Mouse (Mus musculus) myocyte (in vitro differentiated cells): ENCODE results near the gene Gxylt2. TPM values are rescaled to one million over a fixed set of nuclear protein-coding genes. Genes with fewer than 3 reads are reported as not detected.
A peak's percentile ranks its signal among the peaks of the same experiment; 100 is the strongest.

Source experiments
- H3K27me3 ChIP-seq: one replicate; pipeline ENCODE4 v1.6.1; 2011; ENCODE audit not compliant: control insufficient read depth, insufficient read depth, insufficient read length
- H3K36me3 ChIP-seq: one replicate; pipeline ENCODE4 v1.6.1; 2011; ENCODE audit not compliant: control insufficient read depth, insufficient read depth
- H3K4me2 ChIP-seq: one replicate; pipeline ENCODE4 v1.6.1; 2011; ENCODE audit warnings: low read depth, control low read depth
- H3K4me3 ChIP-seq: one replicate; pipeline ENCODE4 v1.5.1; 2011; ENCODE audit warnings: mild to moderate bottlenecking, control low read depth, moderate library complexity
- H3K79me2 ChIP-seq: one replicate; pipeline ENCODE4 v1.6.1; 2011; ENCODE audit not compliant: control insufficient read depth, insufficient read depth
- H3ac ChIP-seq: one replicate; pipeline ENCODE4 v1.6.1; 2011; ENCODE audit not compliant: control insufficient read depth, insufficient read length
- CEBPB ChIP-seq: IDR thresholded peaks from 2 replicates; pipeline ENCODE4 v1.6.1; 2011; ENCODE audit warnings: mild to moderate bottlenecking, moderate library complexity; ENCODE audit not compliant: poor library complexity, insufficient read depth, severe bottlenecking
- E2F4 ChIP-seq: IDR thresholded peaks from one replicate; pipeline ENCODE4 v1.6.1; 2011; ENCODE audit warnings: mild to moderate bottlenecking, control low read depth, moderate library complexity; ENCODE audit not compliant: insufficient read depth
- MAX ChIP-seq: IDR thresholded peaks from one replicate; pipeline ENCODE4 v1.6.1; 2011; ENCODE audit warnings: low read depth, mild to moderate bottlenecking, control low read depth
- MYOD1 ChIP-seq, 3 experiments: IDR thresholded peaks; one replicate each; pipeline ENCODE4 v1.6.1; 2011; ENCODE audit warnings: control low read depth in 2 of 3, low read depth in 2 of 3, mild to moderate bottlenecking in 2 of 3, moderate library complexity in 1 of 3; ENCODE audit not compliant: insufficient read length in 2 of 3, control insufficient read depth in 1 of 3
- MYOG ChIP-seq, 3 experiments: IDR thresholded peaks; one replicate each; pipeline ENCODE4 v1.6.1; 2011; ENCODE audit warnings: control low read depth in 2 of 3, low read depth in 2 of 3, mild to moderate bottlenecking in 2 of 3; ENCODE audit not compliant: insufficient read length in 2 of 3, control insufficient read depth in 1 of 3, insufficient read depth in 1 of 3
- POLR2A ChIP-seq: IDR thresholded peaks from one replicate; pipeline ENCODE4 v1.6.1; 2011; ENCODE audit warnings: low read depth, mild to moderate bottlenecking, control low read depth, moderate library complexity; ENCODE audit not compliant: insufficient read length
- POLR2AphosphoS2 ChIP-seq: IDR thresholded peaks from one replicate; pipeline ENCODE4 v1.6.1; 2011; ENCODE audit warnings: low read depth, control low read depth; ENCODE audit not compliant: insufficient read length
- REST ChIP-seq: IDR thresholded peaks from one replicate; pipeline ENCODE4 v1.6.1; 2011; ENCODE audit warnings: mild to moderate bottlenecking, control low read depth, moderate library complexity; ENCODE audit not compliant: insufficient read depth, insufficient read length
- SRF ChIP-seq: IDR thresholded peaks from one replicate; pipeline ENCODE4 v1.6.1; 2011; ENCODE audit warnings: low read depth; ENCODE audit not compliant: control insufficient read depth, insufficient read length
- TCF12 ChIP-seq: IDR thresholded peaks from one replicate; pipeline ENCODE4 v1.6.1; 2011; ENCODE audit warnings: mild to moderate bottlenecking, control low read depth; ENCODE audit not compliant: poor library complexity, insufficient read depth, severe bottlenecking
- TCF3 ChIP-seq: IDR thresholded peaks from one replicate; pipeline ENCODE4 v1.6.1; 2011; ENCODE audit warnings: low read depth, control low read depth; ENCODE audit not compliant: insufficient read length
- USF1 ChIP-seq: IDR thresholded peaks from one replicate; pipeline ENCODE4 v1.6.1; 2011; ENCODE audit warnings: low read depth, mild to moderate bottlenecking, control low read depth, moderate library complexity
- polyA plus RNA-seq: library from polyadenylated mRNA; unstranded; fragments of >200 nt; fragmentation: generic; extraction: Trizol; gene quantifications from one replicate; pipeline ENCODE4 v1.2.1, GENCODE M21; 2012; ENCODE audit warnings: missing spikeins

Gxylt2 gene
- polyA plus RNA-seq, 1 experiment: 2.2 TPM

DNA sequence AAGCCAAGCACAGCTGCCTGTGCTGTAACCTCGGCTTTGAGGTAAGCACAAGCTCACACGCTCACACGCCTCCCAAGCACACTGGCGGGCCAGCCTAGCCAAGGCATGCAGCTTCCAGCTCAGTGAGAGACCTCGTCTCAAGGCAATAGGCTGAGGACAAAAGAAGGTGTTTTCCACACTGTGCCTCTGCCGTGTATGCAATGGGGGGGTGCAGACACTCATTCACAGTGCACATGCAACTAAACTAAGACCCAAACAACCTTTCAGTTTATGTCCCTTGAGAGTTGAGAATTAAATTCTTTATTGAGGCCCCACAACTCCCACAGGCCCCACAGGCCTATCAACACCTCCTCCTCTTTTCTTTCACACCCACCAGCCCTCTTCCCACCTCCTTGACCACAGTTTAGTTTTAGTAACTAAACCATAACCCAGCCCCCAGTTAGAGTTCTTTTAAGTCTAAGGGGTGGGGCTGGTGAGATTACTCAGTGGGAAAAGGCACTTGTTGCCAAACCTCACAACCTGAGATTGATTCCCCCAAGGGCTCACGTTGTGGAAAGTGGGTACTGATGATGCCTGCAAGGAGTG is 119.9 kb downstream of the Gxylt2 start:
- Histone ChIP-seq H3ac (no peak overlapping the region), H3K36me3 (no peaks in the 10 kb centered on the region), H3K79me2 (no peaks in the 10 kb centered on the region), H3K4me2 (no peak overlapping the region), H3K4me3 (no peak overlapping the region), H3K27me3 (no peaks in the 10 kb centered on the region)
- TF ChIP-seq E2F4 (no peak), TCF12 (no peak), MYOD1 (IDR thresholded peaks at IDR 0.05; ENCODE audit: control insufficient read depth in 1 of 3, insufficient read length in 2 of 3, low read depth in 2 of 3) (peak in 1 of 3 experiments; percentile 25), REST (no peak), POLR2A (no peak), POLR2AphosphoS2 (no peak), CEBPB (no peak)

DNA sequence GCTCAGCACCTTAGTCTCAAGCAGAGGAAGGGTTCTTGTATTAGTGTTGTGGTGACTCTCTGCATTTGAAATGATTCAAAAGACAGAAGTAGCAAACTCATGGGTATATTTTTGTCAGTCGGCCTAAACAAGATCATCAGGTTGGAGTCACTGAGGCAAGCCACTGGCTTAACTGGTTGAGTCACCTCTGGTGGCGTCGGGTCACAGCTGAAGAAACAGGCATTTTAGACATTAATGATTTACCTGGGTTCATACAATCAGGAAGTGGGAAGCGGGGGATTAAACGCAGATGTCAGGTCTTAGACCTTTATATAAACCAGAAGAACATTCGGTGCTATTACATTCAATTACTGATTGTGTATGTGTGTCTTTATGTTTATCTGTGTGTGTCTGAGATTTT is 121.5 kb downstream of the Gxylt2 start:
- TF ChIP-seq CEBPB (no peak), REST (no peak), MAX (no peak), MYOG (IDR thresholded peaks at IDR 0.05; ENCODE audit: control insufficient read depth in 1 of 3, insufficient read depth in 1 of 3, insufficient read length in 2 of 3, low read depth in 2 of 3) (no peak), POLR2A (no peak), MYOD1 (IDR thresholded peaks at IDR 0.05; ENCODE audit: control insufficient read depth in 1 of 3, insufficient read length in 2 of 3, low read depth in 2 of 3) (no peak), USF1 (no peak), TCF12 (no peak), TCF3 (no peak), SRF (no peak), E2F4 (no peak), POLR2AphosphoS2 (no peak)
- Histone ChIP-seq H3K36me3 (no peaks in the 10 kb centered on the region), H3K27me3 (no peaks in the 10 kb centered on the region), H3K4me2 (no peak overlapping the region), H3K79me2 (no peaks in the 10 kb centered on the region), H3ac (no peak overlapping the region), H3K4me3 (no peak overlapping the region)

DNA sequence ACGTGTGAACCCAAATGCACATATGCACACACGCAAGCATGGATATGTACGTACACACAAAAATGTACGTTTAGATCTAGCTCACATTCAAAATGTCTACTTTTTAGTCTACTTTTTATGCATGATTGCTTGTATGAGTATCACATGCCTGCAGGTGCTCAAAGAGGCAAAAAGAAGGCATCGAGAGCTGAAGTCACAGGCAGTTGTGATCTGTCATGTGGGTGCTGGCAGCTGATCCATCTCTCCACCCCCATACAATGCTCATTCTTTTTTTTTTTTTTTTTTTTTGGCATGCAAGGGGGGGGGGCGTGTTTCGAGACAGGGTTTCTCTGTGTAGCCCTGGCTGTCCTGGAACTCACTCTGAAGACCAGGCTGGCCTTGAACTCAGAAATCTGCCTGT is 124.0 kb downstream of the Gxylt2 start:
- Histone ChIP-seq H3K4me2 (no peak overlapping the region), H3K36me3 (no peaks in the 10 kb centered on the region), H3K4me3 (no peak overlapping the region), H3K27me3 (no peaks in the 10 kb centered on the region), H3ac (no peak overlapping the region), H3K79me2 (peaks cover 5% of the 10 kb centered on the region)
- TF ChIP-seq TCF3 (no peak), TCF12 (no peak), E2F4 (no peak), MYOD1 (IDR thresholded peaks at IDR 0.05; ENCODE audit: control insufficient read depth in 1 of 3, insufficient read length in 2 of 3, low read depth in 2 of 3) (no peak), REST (no peak)

DNA sequence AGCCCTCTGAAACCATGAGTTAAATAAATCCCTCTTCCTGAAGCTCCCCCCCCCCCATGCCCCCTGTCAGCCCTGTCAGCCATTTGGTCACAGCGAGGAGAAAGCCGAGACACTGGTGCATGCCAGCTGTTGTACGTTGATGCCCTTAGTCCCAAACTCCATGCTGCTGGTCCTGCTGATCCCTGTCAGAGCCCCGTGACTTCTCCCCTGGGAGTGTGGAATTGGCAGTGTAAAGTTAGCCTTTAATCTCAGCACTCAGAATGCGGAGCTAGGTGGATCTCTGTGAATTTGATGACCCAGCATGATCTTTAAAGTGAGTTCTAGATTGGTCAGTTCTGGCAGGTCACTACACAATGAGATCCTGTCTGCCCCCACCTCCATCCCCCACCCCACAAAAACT is 125.2 kb downstream of the Gxylt2 start:
- H3K79me2 ChIP-seq: peaks cover 13% of the 10 kb centered on the region
- H3K27me3 ChIP-seq: no peaks in the 10 kb centered on the region
- H3K36me3 ChIP-seq: no peaks in the 10 kb centered on the region
- TF ChIP-seq CEBPB (no peak), REST (no peak), TCF3 (no peak), MAX (no peak), POLR2AphosphoS2 (no peak), SRF (no peak), MYOD1 (IDR thresholded peaks at IDR 0.05; ENCODE audit: control insufficient read depth in 1 of 3, insufficient read length in 2 of 3, low read depth in 2 of 3) (no peak), TCF12 (no peak), E2F4 (no peak), MYOG (IDR thresholded peaks at IDR 0.05; ENCODE audit: control insufficient read depth in 1 of 3, insufficient read depth in 1 of 3, insufficient read length in 2 of 3, low read depth in 2 of 3) (no peak), POLR2A (no peak), USF1 (no peak)
- no peak overlapping the region for H3ac ChIP-seq
- no peak overlapping the region for H3K4me3 ChIP-seq
- H3K4me2 ChIP-seq: no peak overlapping the region

DNA sequence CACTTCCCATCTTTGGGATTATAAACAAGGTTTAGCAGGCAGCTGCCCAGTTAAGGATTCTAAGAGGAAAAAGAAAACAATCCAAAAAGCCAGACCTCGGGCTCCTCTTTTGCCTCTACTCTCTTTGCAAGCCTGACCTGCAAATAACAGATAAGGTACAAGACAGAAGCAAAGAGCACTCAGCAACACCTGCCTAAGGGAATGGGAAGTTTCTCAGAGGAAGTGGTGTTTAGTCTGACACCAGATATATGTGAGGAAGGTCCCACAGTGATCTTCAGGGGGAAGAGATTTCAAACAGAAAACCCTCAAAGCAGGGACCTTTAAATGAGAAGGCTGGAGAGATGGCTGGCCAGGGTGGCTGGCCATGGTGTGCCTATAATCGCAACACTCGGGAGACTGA is 126.7 kb downstream of the Gxylt2 start:
- Histone ChIP-seq H3ac (no peak overlapping the region), H3K4me2 (no peak overlapping the region), H3K79me2 (peaks cover 28% of the 10 kb centered on the region), H3K36me3 (peaks cover 10% of the 10 kb centered on the region), H3K4me3 (no peak overlapping the region), H3K27me3 (no peaks in the 10 kb centered on the region)
- no peak for TF ChIP-seq TCF12
- TF ChIP-seq MYOD1 (IDR thresholded peaks at IDR 0.05; ENCODE audit: control insufficient read depth in 1 of 3, insufficient read length in 2 of 3, low read depth in 2 of 3): no peak
- no peak for TF ChIP-seq CEBPB
- TF ChIP-seq POLR2A: no peak
- no peak for TF ChIP-seq REST
- no peak for TF ChIP-seq MYOG (IDR thresholded peaks at IDR 0.05; ENCODE audit: control insufficient read depth in 1 of 3, insufficient read depth in 1 of 3, insufficient read length in 2 of 3, low read depth in 2 of 3)
- TF ChIP-seq TCF3: no peak
- no peak for TF ChIP-seq POLR2AphosphoS2
- no peak for TF ChIP-seq E2F4
- TF ChIP-seq USF1: no peak
- no peak for TF ChIP-seq MAX
- no peak for TF ChIP-seq SRF
